Mouse (Mus musculus) thymus, postnatal 0 days (tissue): ENCODE results near the gene Cpne5. TPM values are rescaled to one million over a fixed set of nuclear protein-coding genes. Genes with fewer than 3 reads are reported as not detected.

ENCODE experiments used
- DNase-seq: peaks from one replicate; pipeline ENCODE4 v3.0.0-alpha.2; 2015; ENCODE audit warnings: low spot score
- polyA plus RNA-seq: library from polyadenylated mRNA; unstranded; fragments of >200 nt; fragmentation: Nextera tagmentation; extraction: Ambion mirVana; gene quantifications from 2 replicates; pipeline ENCODE4 v1.2.1, GENCODE M21; 2015

The Cpne5 gene
- polyA plus RNA-seq, 1 experiment from 2014 or later, result 3.0 TPM

DNA sequence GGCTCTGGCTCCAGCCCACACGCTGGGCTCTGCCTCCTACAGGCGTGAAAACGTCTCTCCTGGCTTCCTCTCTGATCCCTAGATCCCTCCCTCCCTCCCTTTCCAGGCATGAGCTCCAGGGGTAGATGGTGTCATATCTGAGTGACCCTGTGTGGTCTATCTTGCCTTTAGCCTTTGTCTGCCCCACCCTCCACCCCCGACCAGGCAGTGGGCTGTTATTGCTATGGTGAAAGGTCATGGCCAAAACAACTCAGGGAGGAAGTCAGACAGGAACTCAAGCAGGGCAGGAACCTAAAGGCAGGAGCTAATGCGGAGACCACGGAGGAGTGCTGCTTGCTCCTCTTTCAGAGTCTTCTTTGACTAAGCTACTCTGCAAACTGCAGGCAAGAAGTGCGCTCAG lies 26.1 kb downstream of the Cpne5 start:
- DNase-seq, result no peak

DNA sequence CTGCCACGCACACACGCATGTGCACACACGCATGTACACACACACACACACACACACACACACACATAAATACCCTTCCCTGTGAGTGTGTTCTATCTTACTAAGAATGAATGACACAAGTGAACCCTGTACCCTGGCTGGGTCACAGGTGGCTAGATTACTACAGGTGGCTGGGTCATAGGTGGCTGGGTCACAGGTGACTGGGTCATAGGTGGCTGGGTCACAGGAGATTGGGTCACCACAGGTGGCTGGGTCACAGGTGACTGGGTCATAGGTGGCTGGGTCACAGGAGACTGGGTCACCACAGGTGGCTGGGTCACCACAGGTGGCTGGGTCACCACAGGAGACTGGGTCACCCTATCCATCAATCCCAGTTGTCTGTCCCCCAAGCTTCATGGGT lies 27.9 kb downstream of the Cpne5 start:
- DNase-seq, result no peak

DNA sequence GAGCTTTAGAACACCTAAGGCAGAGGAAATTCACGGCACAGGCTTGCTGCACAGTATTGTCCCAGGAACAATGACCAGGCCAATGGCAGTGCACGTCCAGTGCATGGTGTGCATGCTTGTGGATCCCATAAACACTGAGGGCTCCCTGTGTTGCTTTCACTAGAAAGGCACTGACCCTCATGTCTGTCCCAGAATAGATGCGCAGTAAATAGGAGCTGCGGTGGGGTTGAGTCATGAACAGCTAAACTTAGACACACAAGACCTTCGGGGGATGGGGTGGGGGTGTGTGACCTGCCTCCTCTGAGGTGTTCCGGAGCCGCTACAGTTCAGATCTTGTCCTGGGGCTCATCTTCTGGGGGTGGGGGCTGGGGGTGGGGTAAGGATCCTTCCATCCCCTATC lies 31.9 kb downstream of the Cpne5 start:
- DNase-seq, result no peak

DNA sequence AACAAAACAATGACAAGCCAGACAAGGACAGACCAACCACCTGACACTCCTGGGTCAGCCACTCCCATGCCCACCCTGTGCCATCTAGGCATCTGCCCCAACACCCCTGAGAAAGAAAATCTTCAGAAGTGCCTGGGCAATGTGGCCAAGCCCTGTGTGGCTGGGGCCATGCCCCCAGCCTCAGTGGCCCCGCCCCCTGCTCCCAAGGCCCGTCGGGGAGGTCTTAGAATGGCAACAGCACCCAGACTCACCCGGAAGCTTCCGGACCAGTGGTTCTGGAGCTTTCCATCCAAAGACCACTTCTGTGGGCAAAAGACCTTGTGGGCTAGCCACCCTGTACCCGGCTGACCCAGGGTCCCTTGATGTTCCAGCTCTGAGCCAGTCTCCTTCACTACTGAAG lies 35.4 kb downstream of the Cpne5 start:
- DNase-seq, result no peak

DNA sequence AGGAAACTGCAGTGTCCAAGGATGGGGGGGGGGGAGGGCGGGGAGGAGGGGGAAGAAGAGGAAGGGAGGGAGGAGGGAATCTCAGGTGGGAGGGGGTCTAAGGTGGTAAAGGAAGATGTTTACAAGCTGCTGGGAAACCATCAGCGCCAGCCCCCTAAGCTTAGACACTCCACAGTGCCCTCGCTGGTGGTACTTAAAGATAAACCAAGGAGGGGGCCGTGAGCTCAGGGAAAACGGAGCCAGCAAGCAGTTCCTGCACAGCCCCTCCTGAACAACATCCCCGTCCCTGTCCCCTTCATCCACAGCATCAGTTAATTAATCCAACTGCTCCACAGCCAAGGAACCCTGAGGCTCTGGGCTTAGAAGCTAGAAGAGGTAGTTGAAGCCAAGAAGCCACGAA lies 38.1 kb downstream of the Cpne5 start:
- DNase-seq, result no peak

DNA sequence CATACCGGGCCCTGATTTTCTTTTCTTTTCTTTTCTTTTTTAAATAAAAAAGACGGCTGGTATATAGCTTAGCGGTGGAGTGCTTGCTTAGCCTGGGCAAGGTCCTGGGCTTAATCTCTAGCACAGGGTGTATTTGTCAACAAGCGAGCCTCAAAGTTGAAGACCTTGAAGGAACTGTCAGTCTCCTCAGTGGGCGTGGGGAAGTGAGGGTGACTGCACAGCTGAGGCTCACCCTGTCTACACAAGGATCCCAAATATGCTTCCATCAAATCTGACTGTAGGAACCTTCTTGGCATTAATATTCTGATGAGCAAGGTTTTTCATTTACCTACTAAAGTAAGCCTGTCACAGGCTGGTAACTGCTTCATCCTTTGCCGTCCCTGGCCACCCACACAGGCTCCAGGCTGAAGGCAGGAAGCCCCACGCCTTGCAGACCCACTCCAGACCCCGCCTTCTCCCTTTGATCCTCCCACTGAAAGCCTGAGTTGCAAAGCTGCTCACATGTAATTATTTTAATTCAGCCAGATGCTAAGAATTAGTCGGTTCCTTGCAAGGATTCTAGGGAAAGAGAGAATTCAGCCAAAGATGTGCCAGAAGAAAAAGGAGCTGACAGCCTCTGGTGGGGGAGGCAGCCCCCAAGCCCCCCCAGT lies 38.7 kb downstream of the Cpne5 start:
- DNase-seq, result peak; percentile 33

DNA sequence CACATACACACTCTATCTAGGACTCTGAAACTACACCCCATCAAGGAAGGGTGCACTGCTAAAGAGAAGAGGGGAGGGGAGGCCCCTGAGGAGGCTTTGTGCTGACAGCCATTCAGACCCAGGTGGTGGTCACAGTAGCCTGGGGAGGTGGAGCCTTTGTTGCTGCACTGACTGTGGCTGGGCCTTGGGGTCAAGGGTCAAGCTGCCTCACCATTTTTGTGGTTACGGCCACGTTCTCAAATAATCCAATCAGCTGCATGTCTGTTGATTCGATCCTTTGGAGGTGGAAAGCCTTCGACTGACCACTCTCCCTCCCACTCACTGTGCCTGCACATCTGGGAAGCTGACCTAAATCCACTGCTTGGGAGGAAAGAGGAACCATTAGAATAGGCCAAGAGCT lies 42.4 kb downstream of the Cpne5 start:
- DNase-seq, result no peak

DNA sequence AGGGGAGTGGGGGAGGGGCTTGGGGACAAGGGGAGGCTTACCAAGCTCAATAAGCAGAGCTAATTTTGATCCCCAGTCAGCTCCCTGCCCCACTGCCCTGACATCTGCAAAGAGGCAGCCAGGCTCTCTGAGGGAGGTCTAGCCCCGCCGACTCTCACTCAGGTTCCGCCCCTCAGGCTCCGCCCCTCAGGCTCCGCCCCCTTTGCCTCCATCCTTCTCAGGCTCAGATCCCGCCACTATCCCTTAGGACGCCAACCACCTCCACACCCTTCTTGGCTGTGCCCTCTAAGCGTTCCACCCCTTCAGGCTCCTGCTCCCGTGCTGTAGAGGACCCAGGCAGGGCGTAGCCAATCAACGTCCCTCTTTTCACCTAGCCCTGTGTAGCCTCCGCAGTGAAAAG lies 49.0 kb downstream of the Cpne5 start:
- DNase-seq, result no peak

DNA sequence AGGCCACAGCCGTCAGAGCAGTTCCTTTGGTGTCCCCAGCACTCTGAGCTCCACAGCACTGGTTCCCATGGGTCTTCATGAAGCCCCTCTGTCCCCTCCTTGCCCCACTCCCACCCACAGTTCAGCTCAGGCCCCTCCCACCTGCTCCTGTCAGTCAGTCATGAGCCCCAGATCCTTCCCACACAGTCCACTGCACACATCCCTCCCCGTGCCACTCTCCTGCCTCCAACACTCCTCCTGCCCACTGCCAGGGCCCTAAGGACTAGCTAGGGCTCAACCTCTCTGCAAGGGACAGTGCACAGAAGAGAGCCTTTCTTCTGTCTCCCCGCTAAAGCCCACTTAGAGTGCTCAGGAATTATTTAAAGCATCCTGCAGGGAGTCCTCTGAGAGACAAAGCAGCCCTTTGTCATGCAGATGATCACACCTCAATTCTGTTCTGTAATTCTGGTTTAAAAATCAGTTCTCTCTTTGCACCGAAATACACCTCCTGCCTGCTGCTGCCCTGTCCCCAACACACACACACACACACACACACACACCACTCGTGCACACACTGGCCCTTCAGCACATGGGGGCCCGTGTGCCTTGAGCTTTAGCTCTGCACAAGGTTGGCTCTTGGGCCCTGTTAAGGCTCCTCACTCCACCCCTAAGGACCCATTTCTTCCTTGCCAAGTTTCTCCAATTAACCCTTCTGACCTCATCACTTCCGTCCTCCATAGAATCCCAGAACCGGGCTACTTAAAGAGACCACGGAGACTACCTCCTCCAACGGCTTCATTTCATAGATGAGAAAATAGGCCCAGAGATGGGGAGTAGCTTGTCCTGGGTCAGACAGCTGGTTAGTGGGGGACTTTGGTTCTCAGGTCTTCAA lies 50.7 kb downstream of the Cpne5 start:
- DNase-seq, result no peak

DNA sequence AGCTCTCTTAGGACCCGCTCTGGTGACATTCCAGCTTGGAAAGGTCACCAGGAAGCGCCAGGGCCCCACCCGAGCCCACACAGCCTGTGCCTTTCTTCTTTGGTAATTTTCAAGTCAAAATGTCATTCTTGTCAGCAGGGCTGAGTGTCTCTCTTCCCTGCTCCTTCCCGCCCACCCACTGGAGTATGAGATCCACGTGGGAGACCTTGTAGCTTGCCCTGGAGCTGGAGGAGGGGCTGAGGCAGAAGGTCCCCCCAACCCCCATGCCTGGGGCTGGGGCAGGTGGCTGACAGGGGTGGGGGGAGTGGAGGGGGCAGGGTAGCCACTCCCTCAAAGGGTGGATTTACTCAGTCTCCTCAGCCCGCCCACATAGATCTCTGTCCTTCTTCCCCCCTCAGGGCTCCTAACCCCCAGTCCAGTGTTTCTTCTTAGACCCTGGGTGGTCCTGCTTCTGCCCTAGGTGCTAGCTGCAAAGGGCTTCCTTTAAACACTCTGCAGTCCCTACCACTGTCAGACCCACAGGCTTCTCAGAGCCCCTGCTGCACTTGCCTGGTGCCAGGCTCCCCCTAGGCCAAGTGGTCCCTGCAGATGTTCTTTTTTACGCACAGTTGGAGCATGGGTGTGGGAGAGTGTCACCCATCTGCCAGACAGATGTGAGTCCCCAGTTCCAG lies 52.5 kb downstream of the Cpne5 start:
- no peak for DNase-seq

DNA sequence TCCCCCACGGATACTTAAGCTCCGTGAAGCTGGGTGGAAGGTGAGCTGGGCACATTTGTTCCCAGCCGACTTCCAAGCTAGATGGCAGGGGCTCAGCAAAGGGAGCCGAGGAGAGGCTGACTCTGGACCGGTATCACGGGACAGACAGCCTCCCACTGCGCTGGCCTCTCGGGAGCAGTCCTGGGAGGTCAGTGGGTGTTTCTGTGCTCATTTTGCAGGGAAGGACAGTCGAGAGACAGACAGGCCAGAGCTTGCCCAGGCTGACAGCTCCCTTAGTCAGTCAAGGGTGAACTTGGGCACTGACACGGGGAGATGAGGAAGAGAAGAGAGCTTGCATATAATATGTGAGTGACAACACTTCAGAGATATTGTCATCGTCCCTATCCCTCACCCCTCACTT lies 54.8 kb downstream of the Cpne5 start:
- no peak for DNase-seq

DNA sequence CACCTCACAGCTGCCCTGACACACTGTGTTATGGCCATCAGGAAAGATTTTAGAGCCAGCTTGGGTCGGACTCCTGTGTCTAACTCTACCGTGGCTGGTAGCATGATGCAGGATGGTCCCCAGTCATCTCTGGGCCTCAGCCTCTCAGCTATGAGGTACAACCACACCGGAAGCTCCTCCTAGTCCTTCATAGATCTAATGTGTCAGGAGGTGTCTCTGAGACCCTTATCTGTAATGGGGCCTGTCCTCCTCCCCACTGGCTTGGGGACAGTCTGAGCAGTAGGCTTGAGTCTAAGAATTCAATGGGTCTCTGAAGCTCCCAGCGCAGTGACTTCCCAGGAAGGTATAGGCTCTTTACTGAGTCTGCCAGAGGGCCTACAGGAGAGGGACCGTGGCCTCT lies 56.2 kb downstream of the Cpne5 start:
- DNase-seq, result no peak

DNA sequence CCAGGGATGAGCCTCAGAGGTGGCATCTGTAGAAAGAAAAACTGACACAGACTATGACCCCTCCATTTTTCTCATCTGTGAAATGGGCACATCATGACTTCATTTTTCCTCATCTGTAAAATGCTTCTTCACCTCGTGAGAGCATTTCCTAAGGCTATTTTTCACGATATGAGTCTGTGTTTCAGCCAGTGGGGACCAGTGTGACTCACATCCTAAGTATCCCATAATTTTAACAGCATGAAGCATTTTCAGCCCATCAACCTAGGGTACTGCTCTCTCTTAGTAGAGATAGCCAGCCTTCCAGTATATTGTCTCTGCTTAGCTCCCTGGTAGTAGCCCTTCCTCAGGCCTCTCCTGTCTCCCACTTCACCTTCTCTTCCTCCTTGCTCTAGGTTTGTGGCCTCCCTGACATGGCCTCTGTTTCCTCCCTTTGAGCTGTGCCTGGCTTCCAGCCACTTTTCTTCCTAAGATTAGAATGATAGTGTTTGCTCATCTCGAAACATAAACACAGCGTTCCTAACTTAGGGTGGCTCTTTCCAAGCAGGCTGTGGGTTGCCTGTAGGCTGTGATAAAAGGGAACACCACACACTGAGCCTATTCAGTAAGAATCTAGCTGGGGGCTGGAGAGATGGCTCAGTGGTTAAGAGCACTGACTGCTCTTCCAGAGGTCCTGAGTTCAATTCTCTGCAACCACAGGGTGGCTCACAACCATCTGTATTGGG lies 57.4 kb downstream of the Cpne5 start:
- DNase-seq, result no peak

DNA sequence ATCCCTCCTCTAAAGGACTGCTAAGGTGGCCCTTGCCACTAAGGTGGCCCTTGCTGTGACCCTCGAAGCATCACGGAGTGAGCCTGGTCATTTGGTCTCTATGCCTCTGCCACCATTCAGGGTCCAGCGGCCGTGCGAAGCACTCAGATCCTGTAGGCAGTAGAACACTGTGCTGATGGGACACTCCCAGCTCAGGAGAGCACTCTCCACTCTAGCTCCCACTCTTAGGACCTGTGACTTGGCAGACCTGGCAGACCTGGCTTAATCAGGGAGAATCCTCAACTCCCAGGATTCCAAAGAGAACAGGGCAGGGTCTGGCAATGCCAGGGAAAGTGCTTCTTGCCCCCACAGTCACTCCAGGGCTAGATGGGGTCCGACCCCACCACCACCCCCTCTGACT lies 58.0 kb downstream of the Cpne5 start:
- DNase-seq, result no peak

DNA sequence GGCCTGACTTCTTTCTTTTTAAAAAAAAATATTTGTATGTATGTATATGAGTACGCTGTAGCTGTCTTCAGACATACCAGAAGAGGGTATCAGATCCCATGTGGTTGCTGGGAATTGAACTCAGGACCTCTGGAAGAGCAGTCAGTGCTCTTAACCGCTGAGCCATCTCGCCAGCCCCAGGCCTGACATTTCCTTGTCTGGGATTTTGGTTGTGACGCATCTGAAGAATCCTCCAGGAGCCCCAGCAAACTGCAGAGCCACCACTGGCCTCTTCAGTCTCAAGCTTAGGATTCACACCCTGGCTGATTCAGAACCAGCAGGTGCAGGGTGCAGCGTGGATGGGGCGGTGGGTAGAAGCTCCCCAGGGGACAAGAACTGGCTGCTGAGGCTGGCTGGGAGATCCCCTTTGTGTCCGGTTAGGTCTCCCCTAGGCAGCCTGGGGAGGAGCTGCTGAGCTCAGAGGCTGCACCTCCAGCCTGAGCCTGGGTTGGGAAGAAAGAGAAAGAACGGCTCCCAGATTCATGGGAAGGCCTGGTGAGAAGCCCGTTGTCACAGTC lies 59.4 kb downstream of the Cpne5 start:
- no peak for DNase-seq

DNA sequence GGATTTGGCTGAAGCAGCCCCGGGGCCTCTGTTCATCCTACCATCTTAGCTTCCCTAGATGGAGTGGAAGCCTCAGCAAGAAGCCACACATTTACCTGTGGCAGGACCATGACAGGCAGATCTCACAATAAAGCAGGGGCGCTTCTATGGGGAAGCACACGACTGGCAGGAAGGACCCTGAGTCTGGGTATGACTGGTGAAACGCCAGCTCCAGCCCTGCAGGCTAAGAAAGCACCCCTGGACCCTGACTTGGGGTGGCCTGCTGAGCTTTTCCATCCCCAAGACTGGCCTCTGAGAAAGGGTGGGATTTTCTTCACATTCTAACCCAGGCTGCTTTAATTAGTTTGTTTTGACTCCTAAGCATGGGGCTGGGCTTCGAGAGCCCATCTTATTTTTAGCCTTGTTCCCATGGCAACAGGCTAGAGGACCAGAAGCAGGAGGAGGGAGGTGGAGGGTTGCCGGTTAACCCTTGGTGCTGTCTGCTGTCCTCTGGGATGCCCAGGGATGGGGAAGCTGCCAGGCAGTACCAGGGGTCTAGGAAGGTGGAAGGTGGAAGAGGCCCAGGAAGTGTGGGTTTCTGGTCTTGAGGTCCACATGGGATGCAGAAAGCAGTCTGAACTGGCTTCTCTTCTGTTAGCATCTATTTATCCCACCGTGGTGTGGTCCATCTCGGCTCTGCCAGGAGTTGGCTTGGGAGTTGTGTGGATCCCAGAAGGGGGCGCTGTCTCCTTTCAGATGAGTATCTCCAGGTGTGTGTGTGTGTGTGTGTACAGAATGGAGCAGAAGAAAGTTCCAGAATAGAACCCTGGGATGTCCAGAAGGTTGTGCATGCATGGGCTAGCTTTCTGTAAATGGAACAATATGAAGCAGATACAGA lies 61.3 kb downstream of the Cpne5 start:
- peak; percentile 43 for DNase-seq

DNA sequence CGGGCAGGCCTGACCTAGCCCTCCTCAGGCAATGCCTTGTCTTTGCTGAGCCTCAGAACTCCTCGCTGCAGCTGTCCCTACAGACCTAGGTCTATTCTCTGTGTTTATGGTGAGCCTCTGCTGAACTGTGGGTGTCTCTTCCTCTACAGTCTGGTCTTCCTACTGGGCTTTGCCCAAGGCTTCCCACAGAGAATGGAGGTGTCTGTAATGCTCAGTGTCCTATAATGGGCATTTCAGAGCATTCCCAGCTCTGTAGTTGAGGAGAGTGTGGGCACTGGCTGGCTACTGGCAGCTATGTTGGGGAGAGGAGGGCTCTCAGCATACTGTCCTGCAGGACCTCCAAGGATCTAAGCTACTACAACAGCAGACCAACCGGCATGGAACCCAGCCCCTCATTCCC lies 62.3 kb downstream of the Cpne5 start:
- no peak for DNase-seq

DNA sequence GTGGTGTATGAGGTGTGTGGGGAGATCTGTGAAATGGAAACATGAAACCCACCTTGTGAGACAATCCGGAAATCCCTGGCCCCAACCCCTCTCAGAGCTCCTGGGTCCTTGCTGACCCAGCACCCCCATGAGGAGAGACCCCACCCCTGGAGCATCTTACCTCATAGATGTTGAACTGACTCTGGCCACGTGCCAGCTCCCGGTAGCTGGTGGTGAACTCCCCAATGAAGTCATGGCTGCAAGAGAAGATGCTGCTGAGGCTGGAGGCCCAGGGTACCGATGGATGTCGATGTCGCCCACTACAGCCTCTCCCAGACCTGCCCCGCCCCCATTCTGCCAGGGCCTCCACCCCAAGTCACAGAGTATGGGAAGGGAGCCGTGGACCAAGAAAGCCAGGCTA lies 64.8 kb downstream of the Cpne5 start:
- no peak for DNase-seq

DNA sequence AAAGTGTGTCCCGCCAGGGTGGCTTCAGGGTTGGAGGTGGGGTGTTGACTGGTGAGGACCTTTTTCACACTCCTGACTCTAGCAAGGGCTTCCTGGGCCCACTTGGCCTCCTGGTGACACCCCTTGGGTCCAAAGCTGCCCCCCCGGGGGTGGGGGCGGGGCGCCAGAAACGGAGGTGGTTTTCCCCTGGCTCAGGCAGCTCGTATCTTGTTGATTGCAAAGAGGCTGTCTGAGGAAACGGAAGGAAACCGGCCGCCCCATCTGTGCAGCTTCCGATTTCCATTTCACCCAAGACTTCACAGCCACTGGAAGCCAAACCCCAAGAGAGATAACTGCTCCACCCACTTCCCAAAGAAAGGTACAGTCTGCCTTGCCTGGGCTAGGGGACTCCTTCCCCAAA lies 65.9 kb downstream of the Cpne5 start:
- DNase-seq, result peak; percentile 78

DNA sequence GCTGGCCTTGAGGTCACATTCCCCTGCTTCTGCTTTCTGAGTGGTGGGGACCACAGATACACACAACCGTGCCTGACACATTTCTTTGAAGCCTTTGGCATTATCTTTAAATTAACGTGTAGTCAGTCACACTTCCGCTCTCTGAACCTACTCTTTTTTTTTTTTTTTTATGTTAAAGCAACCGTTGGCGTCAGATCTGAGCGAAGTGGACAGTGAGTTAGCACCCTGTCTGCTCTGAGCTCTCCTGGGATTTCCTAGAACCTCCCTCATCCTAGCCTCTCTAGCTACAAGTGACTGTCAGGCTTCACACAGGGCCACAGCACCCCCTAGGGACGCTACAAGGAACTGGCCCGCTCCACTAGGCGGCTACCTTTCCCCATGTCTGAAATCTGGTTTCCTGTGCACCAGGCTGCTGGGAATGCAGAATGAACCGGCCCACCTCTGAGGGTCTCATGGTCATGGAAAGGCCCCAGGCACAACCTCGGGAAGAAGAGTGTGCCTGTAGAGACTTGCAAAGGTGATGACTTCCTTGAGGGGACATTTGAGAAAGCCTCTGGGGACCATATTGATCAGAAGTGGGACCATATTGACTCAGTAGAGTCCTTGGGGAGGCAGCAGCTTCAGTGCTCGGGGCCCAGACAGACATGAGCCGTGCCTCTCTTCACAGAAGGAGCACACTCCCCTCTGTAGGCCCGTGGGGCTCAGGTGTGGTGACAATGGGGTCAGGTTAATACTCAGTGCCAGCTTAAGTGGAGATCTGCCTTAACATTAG lies 66.8 kb downstream of the Cpne5 start:
- peak; percentile 86 for DNase-seq
